Mouse (Mus musculus): Measurements from ENCODE around the gene Lyve1. TPM values are rescaled to one million over a fixed set of nuclear protein-coding genes. Genes with fewer than 3 reads are reported as not detected.

Gene Lyve1
- polyA plus RNA-seq, 1 experiment from 2014 or later: 5.2 TPM

GRCm38 (mm10) chr7:110804266-110804665 is 58.8 kb downstream of the Lyve1 start:
- Histone ChIP-seq H3K4me1 (replicated peaks; ENCODE audit: control insufficient read depth, insufficient read depth, low read length) (0 out of 2 replicates have a peak, but pooled peaks cover 4% of the 10 kb centered on the region), H3K9ac (replicated peaks; ENCODE audit: low read depth, low read length) (no peak overlapping the region), H3K36me3 (ENCODE audit: control insufficient read depth, insufficient read depth) (no peaks in the 10 kb centered on the region), H3K9me3 (ENCODE audit: control insufficient read depth, low read length) (no peaks in the 10 kb centered on the region), H3K27ac (ENCODE audit: low read length) (no peak overlapping the region), H3K27me3 (replicated peaks; ENCODE audit: control insufficient read depth, insufficient read depth, low read length) (no peaks in the 10 kb centered on the region), H3K4me3 (replicated peaks; ENCODE audit: low read length) (no peak overlapping the region), H3K4me2 (ENCODE audit: low read length) (no peak overlapping the region)
- 51% methylated on average over 3 of the region's 3 CpGs for WGBS
- ATAC-seq: no peak

GRCm38 (mm10) chr7:110803131-110803530 is 59.9 kb downstream of the Lyve1 start:
- no peak for ATAC-seq
- WGBS: 94% methylated on average over 10 of the region's 10 CpGs

GRCm38 (mm10) chr7:110801028-110801427 is 62.0 kb downstream of the Lyve1 start:
- 0 out of 2 replicates have a peak, but pooled peaks cover 4% of the 10 kb centered on the region for H3K4me1 ChIP-seq (replicated peaks; ENCODE audit: control insufficient read depth, insufficient read depth, low read length)
- H3K27me3 ChIP-seq (replicated peaks; ENCODE audit: control insufficient read depth, insufficient read depth, low read length): no peaks in the 10 kb centered on the region
- no peaks in the 10 kb centered on the region for H3K9me3 ChIP-seq (ENCODE audit: control insufficient read depth, low read length)
- ATAC-seq: peak; percentile 71
- WGBS: 0% methylated on average over 4 of the region's 4 CpGs
- no peak overlapping the region for H3K4me3 ChIP-seq (replicated peaks; ENCODE audit: low read length)
- no peaks in the 10 kb centered on the region for H3K36me3 ChIP-seq (ENCODE audit: control insufficient read depth, insufficient read depth)
- no peak overlapping the region for H3K9ac ChIP-seq (replicated peaks; ENCODE audit: low read depth, low read length)
- no peak overlapping the region for H3K4me2 ChIP-seq (ENCODE audit: low read length)
- no peak overlapping the region for H3K27ac ChIP-seq (ENCODE audit: low read length)

More at GRCm38 (mm10) chr7:110803131-110803530, 59.9 kb downstream of the Lyve1 start:
- Histone ChIP-seq H3K4me1 (replicated peaks; ENCODE audit: control insufficient read depth, insufficient read depth, low read length) (0 out of 2 replicates have a peak, but pooled peaks cover 4% of the 10 kb centered on the region), H3K27me3 (replicated peaks; ENCODE audit: control insufficient read depth, insufficient read depth, low read length) (no peaks in the 10 kb centered on the region), H3K36me3 (ENCODE audit: control insufficient read depth, insufficient read depth) (no peaks in the 10 kb centered on the region), H3K27ac (ENCODE audit: low read length) (no peak overlapping the region), H3K9me3 (ENCODE audit: control insufficient read depth, low read length) (no peaks in the 10 kb centered on the region), H3K4me2 (ENCODE audit: low read length) (no peak overlapping the region), H3K9ac (replicated peaks; ENCODE audit: low read depth, low read length) (no peak overlapping the region), H3K4me3 (replicated peaks; ENCODE audit: low read length) (no peak overlapping the region)

Small RNAs within 50 kb of the gene (microRNA-seq; reads per million reads assigned to microRNA genes)
- gene Gm47282: not detected

Other genes starting within 250 kb of the Lyve1 start
- 75.4 and 75.7 TPM in 2 replicates for gene Sbf2, start 248.3 kb downstream of the Lyve1 start, polyA plus RNA-seq (2015; fragmentation: Nextera tagmentation; extraction: Ambion mirVana)
- 3.8 and 6.4 TPM in 2 replicates for gene Adm, start 235.6 kb downstream of the Lyve1 start, polyA plus RNA-seq (2015; fragmentation: Nextera tagmentation; extraction: Ambion mirVana)
- gene Ampd3, start 95.0 kb downstream of the Lyve1 start, polyA plus RNA-seq (2015; fragmentation: Nextera tagmentation; extraction: Ambion mirVana): 6.2 and 8.5 TPM in 2 replicates
- 45.6 and 51.0 TPM in 2 replicates for gene Rnf141, start 18.8 kb downstream of the Lyve1 start, polyA plus RNA-seq (2015; fragmentation: Nextera tagmentation; extraction: Ambion mirVana)
- 0.60 and 1.3 TPM in 2 replicates for gene Mrvi1, start 119.2 kb upstream of the Lyve1 start, polyA plus RNA-seq (2015; fragmentation: Nextera tagmentation; extraction: Ambion mirVana)
- 87.0 and 93.8 TPM in 2 replicates for gene Ctr9, start 165.7 kb upstream of the Lyve1 start, polyA plus RNA-seq (2015; fragmentation: Nextera tagmentation; extraction: Ambion mirVana)
- gene Eif4g2, start 219.8 kb upstream of the Lyve1 start, polyA plus RNA-seq (2015; fragmentation: Nextera tagmentation; extraction: Ambion mirVana): 1,250 and 1,378 TPM in 2 replicates